Mouse (Mus musculus) neural tube, embryonic 11.5 days (tissue): ENCODE measurements around the gene Lrrc8a. TPM values are rescaled to one million over a fixed set of nuclear protein-coding genes. Genes with fewer than 3 reads are reported as not detected.

Experiments
- ATAC-seq: fragments of 200-750 bp; cut with Nextera tagmentation; 2 replicates; pipeline ENCODE4 v1.8.0; 2017; ENCODE audit warnings: moderate number of reproducible peaks, mild to moderate bottlenecking, moderate TSS enrichment, moderate library complexity; ENCODE audit not compliant: insufficient read depth, low FRiP score, low TSS enrichment
- DNase-seq: peaks from one replicate; pipeline ENCODE4 v3.0.0-alpha.2; 2015; ENCODE audit warnings: low spot score
- H3K27ac ChIP-seq: fragments of 300-500 bp; sonication (generic); 2 replicates; pipeline ENCODE4 v1.5.1; 2014; ENCODE audit warnings: low read depth, mild to moderate bottlenecking, low read length
- H3K27me3 ChIP-seq: fragments of 300-500 bp; sonication (generic); 2 replicates; pipeline ENCODE4 v1.6.1; 2014; ENCODE audit warnings: mild to moderate bottlenecking, low read length, mixed read lengths; ENCODE audit not compliant: control insufficient read depth, insufficient read depth
- H3K36me3 ChIP-seq: fragments of 300-500 bp; sonication (generic); 2 replicates; pipeline ENCODE4 v1.6.1; 2014; ENCODE audit warnings: mild to moderate bottlenecking, low read length, moderate library complexity, mixed read lengths; ENCODE audit not compliant: control insufficient read depth, insufficient read depth
- H3K4me1 ChIP-seq: fragments of 300-500 bp; sonication (generic); 2 replicates; pipeline ENCODE4 v1.6.1; 2014; ENCODE audit warnings: low read length, mixed read lengths; ENCODE audit not compliant: control insufficient read depth, insufficient read depth
- H3K4me2 ChIP-seq: fragments of 300-500 bp; sonication (generic); 2 replicates; pipeline ENCODE4 v1.6.1; 2014; ENCODE audit warnings: low read depth, mild to moderate bottlenecking, moderate library complexity
- H3K4me3 ChIP-seq: fragments of 300-500 bp; sonication (generic); 2 replicates; pipeline ENCODE4 v1.5.1; 2014; ENCODE audit warnings: low read depth, low read length
- H3K9ac ChIP-seq: fragments of 300-500 bp; sonication (generic); 2 replicates; pipeline ENCODE4 v1.6.1; 2014; ENCODE audit warnings: mild to moderate bottlenecking, low read length
- H3K9me3 ChIP-seq: fragments of 300-500 bp; sonication (generic); 2 replicates; pipeline ENCODE4 v1.6.1; 2016; ENCODE audit warnings: low read length; ENCODE audit not compliant: control insufficient read depth
- WGBS: fragments of 180-500 bp; shearing (Covaris S2); extraction: QIAGEN DNeasy Blood & Tissue Kit; methylation state at CpG from one replicate; pipeline ENCODE4 v1.1.7; 2014; 5-methylcytosine and 5-hydroxymethylcytosine counted together
- polyA plus RNA-seq: library from polyadenylated mRNA; unstranded; fragments of >200 nt; fragmentation: Nextera tagmentation; extraction: Ambion mirVana; gene quantifications from 2 replicates; pipeline ENCODE4 v1.2.1, GENCODE M21; 2014

Lrrc8a gene
- polyA plus RNA-seq, 1 experiment from 2014 or later: 49.7 TPM

GRCm38 (mm10) chr2:30262840-30263441, 25.4 kb downstream of the Lrrc8a start:
- ATAC-seq: no peak
- Histone ChIP-seq H3K4me2 (no peak overlapping the region), H3K36me3 (peaks cover 4% of the 10 kb centered on the region), H3K4me3 (no peak overlapping the region), H3K9ac (no peak overlapping the region), H3K4me1 (no peaks in the 10 kb centered on the region), H3K27ac (no peak overlapping the region), H3K9me3 (no peaks in the 10 kb centered on the region), H3K27me3 (no peaks in the 10 kb centered on the region)
- no peak for DNase-seq
- 80% methylated on average over 4 of the region's 4 CpGs for WGBS

DNA sequence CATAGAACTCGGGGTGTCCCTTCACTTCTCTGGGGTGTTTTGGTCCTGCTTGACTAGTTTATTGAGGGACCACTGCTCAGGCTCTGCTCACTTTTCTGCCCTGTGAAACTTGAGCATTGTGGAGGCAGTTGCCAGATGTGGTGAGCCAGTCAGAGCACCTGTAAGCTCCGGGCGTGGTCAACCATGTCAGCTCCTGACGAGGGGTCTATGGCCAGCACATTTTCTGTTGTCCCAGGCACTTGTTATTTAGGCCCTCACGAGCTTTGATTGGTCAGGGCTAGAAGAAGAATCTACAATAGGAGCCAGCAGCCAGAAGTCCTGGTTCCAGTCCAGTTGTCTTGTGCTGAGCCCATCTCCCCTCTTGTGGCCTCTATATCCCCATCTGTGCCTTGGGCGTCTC, 26.3 kb downstream of the Lrrc8a start:
- 90% methylated on average over 6 of the region's 6 CpGs for WGBS
- H3K27me3 ChIP-seq: no peaks in the 10 kb centered on the region
- H3K4me2 ChIP-seq: no peak overlapping the region
- no peaks in the 10 kb centered on the region for H3K4me1 ChIP-seq
- peaks cover 2% of the 10 kb centered on the region for H3K36me3 ChIP-seq
- H3K27ac ChIP-seq: no peak overlapping the region
- no peak for DNase-seq
- no peaks in the 10 kb centered on the region for H3K9me3 ChIP-seq
- no peak overlapping the region for H3K9ac ChIP-seq
- ATAC-seq: no peak
- H3K4me3 ChIP-seq: no peak overlapping the region

DNA sequence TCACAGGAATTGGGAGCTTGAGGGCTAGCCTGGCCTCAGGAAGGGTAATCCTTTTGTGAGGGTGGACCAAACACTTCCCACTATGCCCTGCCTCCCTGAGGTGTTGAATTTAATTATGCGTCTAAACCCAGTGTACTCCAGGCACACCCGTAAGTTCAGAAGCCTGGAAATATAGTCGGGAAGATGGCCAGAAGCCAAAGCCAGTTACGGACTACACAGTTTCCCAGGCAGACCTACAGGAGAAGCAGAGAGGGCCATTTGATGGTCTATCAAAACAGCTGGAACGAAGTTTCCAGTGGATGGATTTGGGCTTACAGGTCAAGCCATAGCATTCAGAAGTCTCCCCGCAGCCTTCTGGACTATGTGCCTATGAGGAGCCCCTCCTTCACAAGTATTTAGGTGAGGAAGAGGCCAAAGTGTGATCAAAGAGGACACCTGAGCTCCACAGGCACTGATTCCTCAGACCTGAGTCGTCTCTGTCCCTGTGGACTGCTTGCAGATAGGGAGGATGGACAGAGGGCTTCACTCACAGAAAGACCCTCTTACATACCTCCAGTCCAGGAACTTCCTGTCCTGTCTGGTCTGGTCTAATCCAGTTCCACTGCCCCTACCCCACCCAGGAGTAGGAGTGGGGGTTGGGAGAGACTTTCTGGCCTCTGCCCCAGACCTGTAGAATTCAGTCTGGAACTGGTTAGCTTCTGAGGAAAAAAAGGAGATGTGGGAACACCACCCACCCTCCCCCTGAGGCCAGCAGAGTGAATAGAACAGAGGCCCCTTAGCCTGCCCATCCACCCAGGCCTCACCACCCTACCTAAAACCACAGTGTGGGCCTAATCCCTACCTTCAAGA, 27.4 kb downstream of the Lrrc8a start:
- H3K4me1 ChIP-seq: no peaks in the 10 kb centered on the region
- no peaks in the 10 kb centered on the region for H3K27me3 ChIP-seq
- H3K4me2 ChIP-seq: no peak overlapping the region
- peaks cover 2% of the 10 kb centered on the region for H3K36me3 ChIP-seq
- H3K4me3 ChIP-seq: no peak overlapping the region
- 88% methylated on average over 7 of the region's 7 CpGs for WGBS
- no peak overlapping the region for H3K9ac ChIP-seq
- H3K9me3 ChIP-seq: no peaks in the 10 kb centered on the region
- ATAC-seq: no peak
- H3K27ac ChIP-seq: no peak overlapping the region
- DNase-seq: no peak

DNA sequence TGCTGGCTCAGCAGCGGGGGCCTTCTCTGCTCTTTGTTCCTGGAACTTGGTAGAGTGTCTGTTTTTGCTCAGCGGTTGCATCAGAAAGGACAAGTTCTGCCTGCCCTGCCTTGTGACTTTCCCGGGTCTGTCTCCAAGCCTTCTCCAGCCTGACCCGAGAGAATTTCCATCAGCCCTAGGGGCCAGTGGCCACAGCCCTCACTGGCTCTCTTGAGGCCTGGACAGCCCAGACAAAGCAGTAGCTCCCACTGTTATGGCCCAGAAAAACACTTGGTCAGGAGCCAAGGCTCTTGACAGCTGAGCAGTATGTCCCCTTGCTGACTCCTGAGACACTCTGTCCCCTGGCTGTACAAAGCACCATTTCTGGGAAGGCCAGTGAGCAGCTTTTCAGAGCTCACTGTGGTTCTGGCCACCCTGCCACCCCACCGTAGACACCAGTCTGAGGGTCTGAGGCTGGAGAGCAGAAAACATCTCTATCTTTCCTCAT, 28.3 kb downstream of the Lrrc8a start, which contains the start of gene Phyhd1:
Gene Phyhd1, plus strand, starts transcription at position 437 of the 487 bp plus-strand sequence.
- H3K27ac ChIP-seq: no peak within 1 kb of the TSS
- ATAC-seq: no peak
- H3K36me3 ChIP-seq: peaks cover 2% of the 10 kb centered on the region
- WGBS: 64% methylated on average over 5 of the region's 5 CpGs
- H3K4me1 ChIP-seq: no peaks in the 10 kb centered on the region
- no peak within 1 kb of the TSS for H3K4me2 ChIP-seq
- no peak for DNase-seq
- H3K27me3 ChIP-seq: no peaks in the 10 kb centered on the region
- H3K9ac ChIP-seq: no peak within 1 kb of the TSS; the same call in 1 of the 2 replicates
- H3K9me3 ChIP-seq: no peaks in the 10 kb centered on the region
- no peak within 1 kb of the TSS for H3K4me3 ChIP-seq

- Histone ChIP-seq H3K27me3 (no peaks in the 10 kb centered on the region), H3K4me3 (no peak overlapping the region), H3K4me2 (no peak overlapping the region), H3K9me3 (no peaks in the 10 kb centered on the region), H3K27ac (no peak overlapping the region), H3K4me1 (no peaks in the 10 kb centered on the region), H3K36me3 (peaks cover 2% of the 10 kb centered on the region), H3K9ac (no peak overlapping the region; the same call in 1 of the 2 replicates)
- DNase-seq (no peak), ATAC-seq (no peak)
- WGBS: 31% methylated on average over 4 of the region's 4 CpGs
These were observed 29.0 kb downstream of the Lrrc8a start for GRCm38 (mm10) chr2:30266392-30266941.

DNA sequence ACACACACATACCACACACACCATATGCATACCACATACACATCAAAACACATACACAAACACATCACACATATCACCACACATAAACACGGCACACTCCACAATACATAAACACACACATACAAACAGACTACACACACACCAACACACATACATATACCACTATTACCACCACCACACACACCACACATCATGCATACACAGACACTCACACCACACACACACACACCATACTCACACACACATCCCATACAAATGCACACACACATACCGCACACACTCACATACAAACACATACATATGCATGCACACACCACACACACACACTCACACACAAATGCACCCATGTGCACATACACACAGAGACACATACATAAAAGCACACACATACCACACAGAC, 30.0 kb downstream of the Lrrc8a start:
- Histone ChIP-seq H3K9ac (no peak overlapping the region), H3K4me1 (no peaks in the 10 kb centered on the region), H3K27ac (no peak overlapping the region), H3K4me3 (no peak overlapping the region), H3K4me2 (no peak overlapping the region), H3K36me3 (peaks cover under 1% of the 10 kb centered on the region; the same call in 1 of the 2 replicates), H3K27me3 (no peaks in the 10 kb centered on the region), H3K9me3 (no peaks in the 10 kb centered on the region)
- DNase-seq: no peak
- ATAC-seq: no peak
- WGBS: 96% methylated on average over 2 of the region's 2 CpGs

- Histone ChIP-seq H3K4me2 (no peak overlapping the region), H3K9ac (no peak overlapping the region), H3K36me3 (no peaks in the 10 kb centered on the region; the same call in 1 of the 2 replicates), H3K27ac (no peak overlapping the region), H3K27me3 (no peaks in the 10 kb centered on the region), H3K4me3 (no peak overlapping the region), H3K4me1 (no peaks in the 10 kb centered on the region), H3K9me3 (no peaks in the 10 kb centered on the region)
- WGBS: 62% methylated on average over 4 of the region's 4 CpGs
- DNase-seq: no peak
- no peak for ATAC-seq
These were observed 30.9 kb downstream of the Lrrc8a start for GRCm38 (mm10) chr2:30268371-30268770.

DNA sequence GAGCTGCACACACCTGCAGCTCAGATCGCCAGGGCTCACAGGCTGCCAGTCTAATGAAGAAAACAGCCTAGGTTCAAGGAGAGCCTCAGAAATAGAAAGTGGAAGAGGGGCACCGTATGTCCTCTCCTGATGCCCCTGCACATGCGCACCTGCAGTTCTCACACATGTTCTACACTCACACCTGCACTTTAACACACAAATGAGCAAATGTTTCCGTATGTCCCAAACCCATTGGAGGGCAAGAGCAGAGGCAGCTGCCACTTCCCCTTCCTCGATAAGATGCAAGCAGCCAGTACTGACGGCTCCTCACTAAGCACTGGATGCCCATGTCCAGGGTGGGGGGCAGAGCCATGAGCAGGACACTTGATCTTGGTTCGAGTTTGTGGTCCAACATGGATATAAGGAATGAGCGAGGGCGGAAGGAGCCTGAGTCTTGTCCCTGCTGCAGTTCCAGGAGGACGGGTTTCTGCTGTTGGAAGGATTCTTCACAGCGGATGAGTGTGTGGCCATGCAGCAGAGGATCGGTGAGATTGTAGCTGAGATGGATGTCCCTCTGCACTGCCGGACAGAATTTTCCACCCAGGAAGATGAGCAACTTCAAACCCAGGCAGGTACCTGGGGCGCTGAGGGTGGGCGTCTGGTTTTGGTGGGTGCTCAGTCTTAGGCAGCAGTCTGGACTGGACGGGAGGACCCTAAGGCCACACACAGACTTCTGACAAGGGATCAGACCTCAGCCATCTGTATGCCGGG, 31.9 kb downstream of the Lrrc8a start:
- Histone ChIP-seq H3K27me3 (no peaks in the 10 kb centered on the region), H3K4me3 (no peak overlapping the region), H3K36me3 (no peaks in the 10 kb centered on the region; the same call in 1 of the 2 replicates), H3K4me2 (no peak overlapping the region), H3K9me3 (no peaks in the 10 kb centered on the region), H3K4me1 (no peaks in the 10 kb centered on the region), H3K9ac (no peak overlapping the region), H3K27ac (no peak overlapping the region)
- 88% methylated on average over 17 of the region's 17 CpGs for WGBS
- ATAC-seq (no peak), DNase-seq (no peak)
